Mouse (Mus musculus): ENCODE measurements around the gene Gm38394. TPM values are rescaled to one million over a fixed set of nuclear protein-coding genes. Genes with fewer than 3 reads are reported as not detected.
"Not testable (repeated sequence)": the region's sequence is repeated elsewhere in the genome, so short reads cannot be mapped to it uniquely, and the experiment has no call there.

Gene Gm38394
- polyA plus RNA-seq, 1 experiment from 2014 or later, result 4.7 TPM

GRCm38 (mm10) chr1:133688301-133688700 is 27.2 kb upstream of the Gm38394 start:
- 67% methylated on average over 7 of the region's 7 CpGs for WGBS
- no peak overlapping the region for H3K4me2 ChIP-seq (replicated peaks)
- no peak overlapping the region for H3K9ac ChIP-seq
- no peaks in the 10 kb centered on the region for H3K36me3 ChIP-seq
- H3K27ac ChIP-seq, result no peak overlapping the region
- no peaks in the 10 kb centered on the region for H3K9me3 ChIP-seq
- ATAC-seq (ENCODE audit: low FRiP score, low read depth), result no peak
- H3K27me3 ChIP-seq (replicated peaks), result no peaks in the 10 kb centered on the region
- no peak overlapping the region for H3K4me3 ChIP-seq
- no peaks in the 10 kb centered on the region for H3K4me1 ChIP-seq

DNA sequence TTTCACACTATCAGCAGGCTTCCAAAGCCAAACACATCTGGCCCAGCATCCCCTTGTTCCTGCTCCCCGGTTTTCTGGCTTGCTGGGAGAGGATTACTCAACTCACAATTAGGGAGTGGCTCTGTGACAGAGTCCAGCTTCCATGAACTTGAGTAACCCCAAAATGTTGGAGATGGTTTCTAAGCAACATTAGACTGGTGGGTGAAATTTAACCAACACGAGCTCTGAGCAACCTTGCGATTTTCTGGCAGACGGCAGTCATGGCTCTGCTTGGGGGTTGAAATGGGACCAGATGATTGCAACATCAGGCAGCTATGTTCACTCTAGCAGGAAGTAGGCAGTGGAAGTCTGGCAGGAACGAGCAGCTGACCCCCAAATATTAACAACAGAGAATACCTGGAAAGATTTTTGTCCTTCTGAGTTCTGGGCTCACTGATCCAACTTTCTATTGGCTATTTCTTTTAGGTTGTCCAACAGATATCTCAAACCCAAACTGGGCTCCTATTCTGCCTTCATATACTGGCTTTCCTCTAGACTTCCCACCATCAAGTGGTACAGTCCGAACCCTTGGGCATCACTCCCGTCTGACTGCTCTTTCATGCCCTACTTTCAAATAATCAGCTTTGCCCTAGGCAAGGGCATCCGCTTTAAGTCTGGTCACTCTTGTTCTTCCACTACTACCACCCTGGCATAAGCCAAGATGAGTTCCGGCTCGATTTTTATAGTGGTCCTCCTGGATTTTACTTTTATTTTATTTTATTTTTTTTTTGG is 24.8 kb upstream of the Gm38394 start:
- H3K4me1 ChIP-seq, result no peaks in the 10 kb centered on the region
- H3K27me3 ChIP-seq (replicated peaks), result no peaks in the 10 kb centered on the region
- no peaks in the 10 kb centered on the region for H3K9me3 ChIP-seq
- H3K9ac ChIP-seq, result no peak overlapping the region
- no peak overlapping the region for H3K27ac ChIP-seq
- H3K4me3 ChIP-seq, result no peak overlapping the region
- 86% methylated on average over 10 of the region's 10 CpGs for WGBS
- no peaks in the 10 kb centered on the region for H3K36me3 ChIP-seq
- no peak overlapping the region for H3K4me2 ChIP-seq (replicated peaks)
- no peak for ATAC-seq (ENCODE audit: low FRiP score, low read depth)

DNA sequence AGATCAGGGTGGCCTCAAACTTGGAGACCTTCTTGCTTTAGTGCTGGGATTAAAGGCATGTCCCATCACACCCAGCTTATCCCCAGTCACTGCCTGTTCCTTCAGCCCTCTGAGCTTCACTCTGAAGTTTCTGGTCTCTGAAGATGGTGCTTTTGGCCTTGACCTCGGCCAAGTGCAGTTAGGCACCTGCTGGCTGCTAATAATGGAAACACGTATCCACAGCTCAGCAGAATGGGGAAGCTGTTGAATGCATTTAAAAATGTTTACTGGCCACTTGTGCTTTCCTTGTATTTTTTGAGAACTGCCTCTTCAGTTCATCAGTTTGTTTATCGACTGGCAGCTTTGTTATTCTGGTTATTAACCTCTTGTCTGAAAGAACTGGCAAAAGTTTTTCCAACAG is 10.7 kb upstream of the Gm38394 start:
- ATAC-seq (ENCODE audit: low FRiP score, low read depth), result no peak
- H3K4me1 ChIP-seq, result 0 out of 2 replicates have a peak, but pooled peaks cover 5% of the 10 kb centered on the region
- H3K4me3 ChIP-seq, result no peak overlapping the region
- H3K27me3 ChIP-seq (replicated peaks), result no peaks in the 10 kb centered on the region
- H3K27ac ChIP-seq, result no peak overlapping the region
- no peaks in the 10 kb centered on the region for H3K36me3 ChIP-seq
- no peak overlapping the region for H3K4me2 ChIP-seq (replicated peaks)
- H3K9ac ChIP-seq, result no peak overlapping the region
- H3K9me3 ChIP-seq, result no peaks in the 10 kb centered on the region
- 80% methylated on average over 3 of the region's 3 CpGs for WGBS

- no peak for ATAC-seq (ENCODE audit: low FRiP score, low read depth)
- H3K4me3 ChIP-seq, result no peak overlapping the region
- no peaks in the 10 kb centered on the region for H3K27me3 ChIP-seq (replicated peaks)
- H3K36me3 ChIP-seq, result no peaks in the 10 kb centered on the region
- no peak overlapping the region for H3K9ac ChIP-seq
- H3K4me1 ChIP-seq, result 0 out of 2 replicates have a peak, but pooled peaks cover 5% of the 10 kb centered on the region
- 92% methylated on average over 3 of the region's 3 CpGs for WGBS
- H3K4me2 ChIP-seq (replicated peaks), result no peak overlapping the region
- no peaks in the 10 kb centered on the region for H3K9me3 ChIP-seq
- H3K27ac ChIP-seq, result no peak overlapping the region
Observed at GRCm38 (mm10) chr1:133671266-133671665, 10.1 kb upstream of the Gm38394 start.

DNA sequence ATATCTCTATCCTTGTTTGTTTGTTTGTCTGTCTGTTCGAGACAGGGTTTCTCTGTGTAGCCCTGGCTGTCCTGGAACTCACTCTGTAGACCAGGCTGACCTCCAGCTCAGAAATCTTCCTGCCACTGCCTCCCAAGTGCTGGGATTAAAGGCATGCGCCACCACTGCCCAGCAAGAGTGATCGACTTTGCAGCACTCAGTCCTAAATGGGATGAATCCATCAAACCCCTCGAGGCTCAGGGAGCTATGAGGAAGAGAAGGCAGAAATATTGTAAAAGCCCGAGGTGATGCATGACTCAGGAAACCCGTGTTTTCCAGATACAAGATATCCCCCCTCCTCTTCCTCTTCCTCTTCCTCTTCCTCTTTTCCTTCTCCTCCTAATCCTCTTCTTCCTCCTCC is 9.7 kb upstream of the Gm38394 start:
- Histone ChIP-seq H3K9me3 (no peaks in the 10 kb centered on the region), H3K36me3 (no peaks in the 10 kb centered on the region), H3K27ac (no peak overlapping the region), H3K4me2 (replicated peaks) (no peak overlapping the region), H3K9ac (no peak overlapping the region), H3K4me3 (no peak overlapping the region), H3K27me3 (replicated peaks) (no peaks in the 10 kb centered on the region), H3K4me1 (0 out of 2 replicates have a peak, but pooled peaks cover 5% of the 10 kb centered on the region)
- WGBS, result 84% methylated on average over 6 of the region's 6 CpGs
- no peak for ATAC-seq (ENCODE audit: low FRiP score, low read depth)

DNA sequence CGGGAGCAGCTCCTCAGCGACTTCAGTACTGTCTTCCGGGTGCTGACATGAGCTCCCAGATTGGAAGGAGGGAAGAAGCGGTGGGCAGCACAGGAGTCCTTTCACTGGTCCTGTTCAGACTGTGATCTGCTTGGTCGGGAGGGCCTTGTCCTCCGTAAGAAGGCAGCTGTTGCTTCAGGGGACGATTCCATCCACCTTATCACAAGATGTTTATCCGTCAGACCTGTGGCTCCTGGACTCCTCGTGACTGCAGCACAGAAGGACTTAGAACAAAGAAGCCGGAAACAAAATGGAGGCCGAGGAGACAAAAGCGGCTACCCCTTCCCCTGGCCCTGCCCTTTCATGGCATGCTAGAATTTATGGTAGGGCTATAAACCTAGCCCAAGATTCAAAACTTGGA is 9.1 kb upstream of the Gm38394 start:
- Histone ChIP-seq H3K9me3 (no peaks in the 10 kb centered on the region), H3K4me1 (0 out of 2 replicates have a peak, but pooled peaks cover 5% of the 10 kb centered on the region), H3K27me3 (replicated peaks) (no peaks in the 10 kb centered on the region), H3K9ac (no peak overlapping the region), H3K4me2 (replicated peaks) (no peak overlapping the region; the same call in 1 of the 2 replicates), H3K4me3 (no peak overlapping the region), H3K36me3 (no peaks in the 10 kb centered on the region), H3K27ac (no peak overlapping the region)
- ATAC-seq (ENCODE audit: low FRiP score, low read depth), result no peak
- 43% methylated on average over 12 of the region's 12 CpGs for WGBS

- ATAC-seq (ENCODE audit: low FRiP score, low read depth), result no peak
- Histone ChIP-seq H3K27me3 (replicated peaks) (no peaks in the 10 kb centered on the region), H3K36me3 (no peaks in the 10 kb centered on the region), H3K9ac (no peak overlapping the region), H3K9me3 (no peaks in the 10 kb centered on the region), H3K4me2 (replicated peaks) (no peak overlapping the region), H3K4me3 (no peak overlapping the region), H3K4me1 (0 out of 2 replicates have a peak, but pooled peaks cover 5% of the 10 kb centered on the region), H3K27ac (no peak overlapping the region)
- WGBS, result 81% methylated on average over 3 of the region's 3 CpGs
Observed at GRCm38 (mm10) chr1:133668618-133669017, 7.5 kb upstream of the Gm38394 start.

DNA sequence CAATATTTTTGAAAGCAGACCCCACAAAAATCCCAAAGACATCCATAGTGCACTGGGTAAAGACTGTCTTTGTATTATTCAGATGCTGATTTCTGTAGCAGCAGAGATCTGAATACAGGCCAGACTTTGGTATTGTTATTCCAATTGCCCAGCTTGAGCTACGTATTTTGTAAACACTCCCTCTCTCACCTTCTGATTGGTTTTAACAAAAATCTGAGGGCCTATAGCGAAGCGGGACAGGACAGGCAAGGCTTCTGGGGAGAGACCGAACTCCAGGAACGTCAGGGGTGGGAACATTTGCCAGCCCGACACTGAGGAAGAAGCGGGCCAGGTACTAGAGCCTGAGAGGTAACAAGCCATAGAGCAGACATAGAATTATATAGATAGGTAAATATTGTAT is 6.6 kb upstream of the Gm38394 start:
- 52% methylated on average over 7 of the region's 7 CpGs for WGBS
- ATAC-seq (ENCODE audit: low FRiP score, low read depth), result no peak
- 0 out of 2 replicates have a peak, but pooled peaks cover 5% of the 10 kb centered on the region for H3K4me1 ChIP-seq
- no peak overlapping the region for H3K27ac ChIP-seq
- no peak overlapping the region for H3K4me3 ChIP-seq
- H3K9ac ChIP-seq, result no peak overlapping the region
- H3K9me3 ChIP-seq, result no peaks in the 10 kb centered on the region
- no peaks in the 10 kb centered on the region for H3K36me3 ChIP-seq
- H3K27me3 ChIP-seq (replicated peaks), result no peaks in the 10 kb centered on the region
- H3K4me2 ChIP-seq (replicated peaks), result no peak overlapping the region

GRCm38 (mm10) chr1:133665713-133666112 is 4.6 kb upstream of the Gm38394 start:
- not testable (repeated sequence) for H3K36me3 ChIP-seq; H3K9ac ChIP-seq; ATAC-seq (ENCODE audit: low FRiP score, low read depth); H3K4me1 ChIP-seq; H3K4me2 ChIP-seq (replicated peaks); H3K27ac ChIP-seq; H3K9me3 ChIP-seq; H3K27me3 ChIP-seq (replicated peaks); H3K4me3 ChIP-seq
- 92% methylated on average over 7 of the region's 8 CpGs for WGBS

DNA sequence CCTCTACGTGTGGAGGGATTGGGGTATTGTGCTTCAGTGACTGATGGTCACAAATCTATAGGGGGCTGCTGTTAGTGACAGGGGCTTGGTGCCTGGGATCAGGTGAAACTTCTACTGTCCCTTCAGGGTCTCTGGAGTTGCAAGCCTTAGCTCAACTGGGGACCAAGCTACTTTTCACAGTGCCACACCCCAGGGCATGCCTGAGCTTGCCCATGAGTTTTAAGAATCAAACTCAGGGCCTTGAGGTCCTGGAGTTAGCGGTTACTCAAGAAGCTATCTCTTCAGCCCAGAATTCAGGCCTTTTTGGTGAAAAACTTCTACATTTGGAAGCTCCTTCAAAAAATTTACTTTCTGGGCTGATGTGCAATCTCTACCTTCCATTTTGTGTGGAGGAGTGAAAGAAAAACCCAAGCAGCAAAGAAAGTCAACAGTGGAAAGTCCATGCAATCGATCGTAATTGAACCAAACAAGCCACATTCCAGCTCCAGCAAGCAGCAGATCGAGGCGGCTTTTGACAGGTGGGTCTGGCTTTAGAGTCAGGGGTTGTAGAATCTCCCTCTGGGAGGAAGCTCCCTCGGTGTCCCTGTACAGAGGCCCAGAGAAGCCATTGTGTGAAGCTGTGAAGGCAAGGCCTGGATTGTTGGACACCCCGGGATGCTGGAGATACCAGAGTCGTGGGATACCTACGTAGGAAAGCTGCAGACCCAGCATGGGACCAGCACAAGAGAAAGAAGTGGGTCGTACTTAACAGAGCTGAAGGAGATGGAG is 3.3 kb upstream of the Gm38394 start:
- Histone ChIP-seq H3K27me3 (replicated peaks) (no peaks in the 10 kb centered on the region), H3K27ac (no peak overlapping the region), H3K4me2 (replicated peaks) (no peak overlapping the region), H3K4me1 (peaks cover 10% of the 10 kb centered on the region), H3K9ac (no peak overlapping the region), H3K36me3 (no peaks in the 10 kb centered on the region), H3K9me3 (no peaks in the 10 kb centered on the region), H3K4me3 (no peak overlapping the region)
- ATAC-seq (ENCODE audit: low FRiP score, low read depth), result no peak
- WGBS, result 72% methylated on average over 11 of the region's 11 CpGs

DNA sequence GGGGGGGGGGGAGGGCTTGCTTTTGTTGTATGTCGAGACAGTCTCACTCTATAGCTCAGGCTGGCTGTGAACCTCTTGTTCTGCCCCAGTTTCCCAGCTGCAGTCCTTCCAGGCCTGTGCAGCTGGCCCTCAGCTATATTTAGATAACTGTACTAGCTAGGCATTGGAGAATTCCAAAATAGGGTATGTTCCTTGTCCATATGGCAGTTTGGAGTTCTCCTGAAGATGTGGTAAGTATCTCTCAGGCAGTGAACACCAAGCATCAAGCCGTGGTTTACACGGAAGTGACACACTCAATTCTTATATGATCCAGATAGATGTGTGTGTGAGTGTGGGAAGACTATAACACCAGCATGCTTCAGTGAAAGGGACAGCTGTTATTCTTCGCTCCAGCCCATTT is 2.3 kb upstream of the Gm38394 start:
- Histone ChIP-seq H3K4me1 (peaks cover 20% of the 10 kb centered on the region), H3K36me3 (peaks cover 8% of the 10 kb centered on the region; the same call in 1 of the 2 replicates), H3K9me3 (no peaks in the 10 kb centered on the region), H3K4me3 (no peak overlapping the region), H3K4me2 (replicated peaks) (no peak overlapping the region), H3K9ac (no peak overlapping the region), H3K27me3 (replicated peaks) (no peaks in the 10 kb centered on the region), H3K27ac (no peak overlapping the region)
- ATAC-seq (ENCODE audit: low FRiP score, low read depth), result no peak
- WGBS, result 82% methylated on average over 4 of the region's 4 CpGs

DNA sequence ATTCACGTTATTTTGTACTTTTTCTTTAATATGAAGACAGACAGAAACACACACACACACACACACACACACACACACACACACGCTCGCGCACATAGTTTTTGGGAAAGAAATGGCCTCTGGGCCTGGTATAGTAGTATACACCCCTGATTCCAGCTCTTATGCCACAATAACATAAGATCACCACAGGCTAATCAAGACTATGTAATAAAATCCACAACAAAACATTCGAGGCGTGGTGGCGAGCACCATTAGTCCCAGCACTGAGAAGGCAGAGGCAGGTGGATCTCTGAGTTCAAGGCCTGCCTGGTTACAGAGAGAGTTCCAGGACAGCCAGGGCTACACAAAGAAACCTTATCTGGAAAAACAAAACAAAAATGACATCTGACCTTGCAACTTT is 1.8 kb upstream of the Gm38394 start:
- no peak for ATAC-seq (ENCODE audit: low FRiP score, low read depth)
- Histone ChIP-seq H3K27me3 (replicated peaks) (no peaks in the 10 kb centered on the region), H3K36me3 (peaks cover 12% of the 10 kb centered on the region; the same call in 1 of the 2 replicates), H3K4me2 (replicated peaks) (no peak overlapping the region), H3K4me3 (no peak overlapping the region), H3K9ac (no peak overlapping the region), H3K4me1 (peaks cover 23% of the 10 kb centered on the region), H3K9me3 (no peaks in the 10 kb centered on the region), H3K27ac (no peak overlapping the region)
- 93% methylated on average over 7 of the region's 7 CpGs for WGBS
